Mouse (Mus musculus) CH12.LX (cell line): ENCODE results near the gene Grik1. TPM values are rescaled to one million over a fixed set of nuclear protein-coding genes. Genes with fewer than 3 reads are reported as not detected.

ENCODE experiments used
- DNase-seq: peaks from one replicate; pipeline ENCODE4 v3.0.0-alpha.2; 2013; ENCODE audit errors: extremely low read depth
- H3K27ac ChIP-seq: 2 replicates; pipeline ENCODE4 v1.5.1; 2012; ENCODE audit warnings: low read depth, mild to moderate bottlenecking, control low read depth, moderate library complexity; ENCODE audit not compliant: insufficient read depth
- H3K27me3 ChIP-seq: replicated peaks from 2 replicates; pipeline ENCODE3; 2012; ENCODE audit warnings: inconsistent platforms
- H3K36me3 ChIP-seq, 2 experiments: replicated peaks in 1 of 2; 2 replicates each; pipeline versions ENCODE3 to v1.6.1; 2012; ENCODE audit warnings: inconsistent platforms in 1 of 2, low read length in 1 of 2, mild to moderate bottlenecking in 1 of 2, mixed read lengths in 1 of 2, moderate library complexity in 1 of 2; ENCODE audit not compliant: control insufficient read depth in 1 of 2, insufficient read depth in 1 of 2
- H3K4me1 ChIP-seq, 2 experiments: 2 replicates each; pipeline ENCODE4 v1.6.1; 2012; ENCODE audit warnings: inconsistent platforms in 1 of 2, moderate library complexity in 1 of 2; ENCODE audit not compliant: insufficient read depth in 2 of 2, control insufficient read depth in 1 of 2
- H3K4me2 ChIP-seq: 2 replicates; pipeline ENCODE4 v1.6.1; 2012; ENCODE audit warnings: low read depth, mild to moderate bottlenecking, control low read depth; ENCODE audit not compliant: poor library complexity, insufficient read depth, severe bottlenecking
- H3K4me3 ChIP-seq, 3 experiments: fragments of 150-350 bp in 1 of 3; sonication (generic) in 1 of 3; replicated peaks in 1 of 3; 2 replicates each; pipeline versions ENCODE3 to v1.5.1; 2011 to 2012; ENCODE audit warnings: low read depth in 2 of 3, low read length in 2 of 3, mild to moderate bottlenecking in 2 of 3, moderate library complexity in 2 of 3, control low read depth in 1 of 3, improper control_type of control experiment in 1 of 3, inconsistent platforms in 1 of 3, mixed read lengths in 1 of 3; ENCODE audit not compliant: poor library complexity in 1 of 3
- H3K79me2 ChIP-seq: replicated peaks from 2 replicates; pipeline ENCODE4 v1.6.1; 2012; ENCODE audit warnings: mild to moderate bottlenecking, moderate library complexity; ENCODE audit not compliant: control insufficient read depth, poor library complexity, insufficient read depth, severe bottlenecking; ENCODE audit errors: extremely low read depth
- H3K9ac ChIP-seq: 2 replicates; pipeline ENCODE4 v1.6.1; 2012; ENCODE audit warnings: low read depth, mild to moderate bottlenecking, control low read depth, moderate library complexity; ENCODE audit not compliant: insufficient read depth
- H3K9me3 ChIP-seq: replicated peaks from 2 replicates; pipeline ENCODE3; 2012; ENCODE audit warnings: low read length, inconsistent platforms, mixed read lengths
- BHLHE40 ChIP-seq: IDR thresholded peaks from 2 replicates; pipeline ENCODE4 v1.6.1; 2011; ENCODE audit warnings: mild to moderate bottlenecking, low read depth, low read length, improper control_type of control experiment
- CHD1 ChIP-seq: IDR thresholded peaks from 2 replicates; pipeline ENCODE4 v1.6.1; 2012; ENCODE audit warnings: low read depth, low read length, improper control_type of control experiment, inconsistent platforms
- CHD2 ChIP-seq: IDR thresholded peaks from 2 replicates; pipeline ENCODE4 v1.6.1; 2011; ENCODE audit warnings: low read length, improper control_type of control experiment
- CTCF ChIP-seq, 2 experiments: IDR thresholded peaks in 1 of 2; conservative IDR thresholded peaks in 1 of 2; 2 replicates each; pipeline ENCODE4 v1.5.1; 2011 to 2012; ENCODE audit warnings: low read depth in 2 of 2, low read length in 2 of 2, improper control_type of control experiment in 1 of 2, inconsistent platforms in 1 of 2, mild to moderate bottlenecking in 1 of 2, moderate library complexity in 1 of 2
- GABPA ChIP-seq: IDR thresholded peaks from 2 replicates; pipeline ENCODE4 v1.6.1; 2012; ENCODE audit warnings: low read depth, low read length, improper control_type of control experiment, inconsistent platforms; ENCODE audit not compliant: insufficient replicate concordance
- HCFC1 ChIP-seq: IDR thresholded peaks from 2 replicates; pipeline ENCODE4 v1.6.1; 2012; ENCODE audit warnings: low read depth, mild to moderate bottlenecking, inconsistent platforms, low read length, improper control_type of control experiment
- IRF4 ChIP-seq: IDR thresholded peaks from 2 replicates; pipeline ENCODE4 v1.6.1; 2014; ENCODE audit warnings: low read depth, mild to moderate bottlenecking, inconsistent platforms, low read length, improper control_type of control experiment
- KAT2A ChIP-seq: IDR thresholded peaks from 2 replicates; pipeline ENCODE4 v1.6.1; 2012; ENCODE audit warnings: low read length, improper control_type of control experiment, inconsistent platforms; ENCODE audit not compliant: insufficient replicate concordance
- MAX ChIP-seq: IDR thresholded peaks from 2 replicates; pipeline ENCODE4 v1.6.1; 2011; ENCODE audit warnings: low read length, improper control_type of control experiment
- MAZ ChIP-seq: IDR thresholded peaks from 2 replicates; pipeline ENCODE4 v1.6.1; 2012; ENCODE audit warnings: low read depth, mild to moderate bottlenecking, inconsistent platforms, low read length, improper control_type of control experiment, moderate library complexity
- MEF2A ChIP-seq: IDR thresholded peaks from 2 replicates; pipeline ENCODE4 v1.6.1; 2014; ENCODE audit warnings: low read depth, mild to moderate bottlenecking, inconsistent platforms, low read length, improper control_type of control experiment, borderline replicate concordance
- MYC ChIP-seq: IDR thresholded peaks from 2 replicates; pipeline ENCODE4 v1.6.1; 2011; ENCODE audit warnings: low read depth, mild to moderate bottlenecking, improper control_type of control experiment, low read length
- NELFE ChIP-seq: IDR thresholded peaks from 2 replicates; pipeline ENCODE4 v1.6.1; 2011; ENCODE audit warnings: low read depth, low read length, improper control_type of control experiment
- NRF1 ChIP-seq: IDR thresholded peaks from 2 replicates; pipeline ENCODE4 v1.6.1; 2014; ENCODE audit warnings: low read depth, mild to moderate bottlenecking, inconsistent platforms, low read length, improper control_type of control experiment, moderate library complexity
- RAD21 ChIP-seq: IDR thresholded peaks from 2 replicates; pipeline ENCODE4 v1.6.1; 2011; ENCODE audit warnings: low read depth, mild to moderate bottlenecking, low read length, improper control_type of control experiment, moderate library complexity
- SIN3A ChIP-seq: IDR thresholded peaks from 2 replicates; pipeline ENCODE4 v1.6.1; 2012; ENCODE audit warnings: low read length, improper control_type of control experiment, inconsistent platforms
- TCF12 ChIP-seq: IDR thresholded peaks from 2 replicates; pipeline ENCODE4 v1.6.1; 2014; ENCODE audit warnings: low read depth, mild to moderate bottlenecking, inconsistent platforms, low read length, improper control_type of control experiment
- USF1 ChIP-seq: IDR thresholded peaks from 2 replicates; pipeline ENCODE4 v1.6.1; 2014; ENCODE audit warnings: low read depth, mild to moderate bottlenecking, inconsistent platforms, low read length, improper control_type of control experiment
- dilution Hi-C: fragments of 300-500 bp; cut with MboI; formaldehyde crosslinking; loops from 2 replicates; pipeline ENCODE4 v1.14.3; 2020; ENCODE audit warnings: low sequenced_read_pairs; ENCODE audit not compliant: extremely low pct_unique_long_range_greater_than_20kb, extremely low pct_ligation_motif_present
- in situ Hi-C: fragments of 300-500 bp; cut with MboI; formaldehyde crosslinking; loops from 3 replicates; pipeline ENCODE4 v1.14.3; 2019; ENCODE audit warnings: low sequenced_read_pairs, low pct_ligation_motif_present, low pct_unique_long_range_greater_than_20kb, mixed read lengths
- polyA plus RNA-seq: library from polyadenylated mRNA; unstranded; fragments of >175 nt; gene quantifications from 2 replicates; pipeline ENCODE4 v1.2.1, GENCODE M21; 2012; ENCODE audit warnings: low read depth; ENCODE audit not compliant: insufficient read length
- total RNA-seq, 2 experiments: library from RNA; depleted of rRNA; stranded (reverse); fragments of 300-350 nt in 1 of 2; fragments of >200 nt in 1 of 2; gene quantifications; 2 replicates each; pipeline ENCODE4 v1.2.3; 2012 to 2014

The Grik1 gene
- total and polyA plus RNA-seq, 3 experiments = 0.08 to 0.13 TPM; not detected in 1

DNA sequence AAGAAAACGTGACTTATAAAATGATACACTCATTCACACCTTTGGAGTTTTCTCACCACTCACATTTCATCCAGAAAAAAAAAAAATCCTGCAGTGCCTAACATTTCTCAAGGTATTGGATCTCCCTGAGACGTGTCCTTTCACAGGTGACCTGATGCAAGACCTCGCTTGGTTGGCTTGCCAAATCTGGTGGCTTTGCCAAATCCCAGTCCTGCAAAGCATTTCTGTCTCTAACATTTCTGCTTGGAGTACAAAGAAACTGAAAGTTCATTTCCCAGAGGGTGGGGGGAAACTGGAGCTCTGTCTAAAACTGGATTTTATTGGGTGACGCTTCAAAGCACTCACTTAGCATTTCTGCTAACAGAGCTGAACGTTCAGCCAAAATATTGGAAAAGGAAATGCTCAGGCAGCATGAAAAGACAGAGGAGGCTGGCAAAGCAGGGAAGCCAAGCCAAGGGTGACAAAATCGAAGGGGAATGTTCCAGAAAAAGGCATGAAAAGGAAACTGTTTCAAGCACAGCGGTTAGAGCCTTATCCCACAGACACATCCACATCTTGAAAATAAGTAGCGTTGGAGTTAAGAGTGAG lies 177.4 kb downstream of the Grik1 start:
- Histone ChIP-seq H3K4me2 (no peak overlapping the region), H3K4me3 (no peak overlapping the region), H3K27ac (no peak overlapping the region), H3K79me2 (no peaks in the 10 kb centered on the region), H3K9ac (no peak overlapping the region), H3K27me3 (no peaks in the 10 kb centered on the region), H3K4me1 (no peaks in the 10 kb centered on the region; a peak in 1 of 4 replicates), H3K9me3 (no peaks in the 10 kb centered on the region), H3K36me3 (no peaks in the 10 kb centered on the region)
- in situ Hi-C loops (no loop called here), dilution Hi-C loops (no loop called here)
- TF ChIP-seq BHLHE40 (no peak), CHD1 (no peak), MEF2A (no peak), HCFC1 (no peak), RAD21 (no peak), KAT2A (no peak)
- no peak for DNase-seq

DNA sequence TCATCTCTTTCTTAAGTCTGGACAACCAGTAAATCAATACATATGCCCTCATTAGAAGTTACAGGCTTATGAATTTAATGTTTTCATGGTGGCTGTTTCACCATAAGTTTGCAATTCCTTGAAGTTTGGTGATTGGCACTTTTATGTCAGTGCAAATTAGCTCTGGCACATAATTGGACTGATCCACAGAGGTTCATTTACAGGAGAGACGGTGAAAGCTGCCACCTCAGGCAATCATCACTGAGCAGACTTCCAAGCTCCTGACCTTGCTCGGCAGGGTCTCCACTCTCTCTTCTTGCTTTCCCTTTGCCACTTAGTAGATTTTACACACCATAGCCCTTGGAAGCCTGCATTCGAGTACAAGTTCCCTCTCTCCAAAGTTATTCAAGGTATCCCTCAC lies 178.6 kb downstream of the Grik1 start:
- Histone ChIP-seq H3K9me3 (no peaks in the 10 kb centered on the region), H3K27ac (no peak overlapping the region), H3K27me3 (no peaks in the 10 kb centered on the region), H3K9ac (no peak overlapping the region), H3K79me2 (no peaks in the 10 kb centered on the region), H3K36me3 (no peaks in the 10 kb centered on the region), H3K4me1 (no peaks in the 10 kb centered on the region; a peak in 1 of 4 replicates), H3K4me2 (no peak overlapping the region), H3K4me3 (no peak overlapping the region)
- in situ Hi-C loops (no loop called here), dilution Hi-C loops (no loop called here)
- TF ChIP-seq SIN3A (no peak), IRF4 (no peak), MEF2A (no peak), MYC (no peak), CHD2 (no peak), TCF12 (no peak)
- no peak for DNase-seq

DNA sequence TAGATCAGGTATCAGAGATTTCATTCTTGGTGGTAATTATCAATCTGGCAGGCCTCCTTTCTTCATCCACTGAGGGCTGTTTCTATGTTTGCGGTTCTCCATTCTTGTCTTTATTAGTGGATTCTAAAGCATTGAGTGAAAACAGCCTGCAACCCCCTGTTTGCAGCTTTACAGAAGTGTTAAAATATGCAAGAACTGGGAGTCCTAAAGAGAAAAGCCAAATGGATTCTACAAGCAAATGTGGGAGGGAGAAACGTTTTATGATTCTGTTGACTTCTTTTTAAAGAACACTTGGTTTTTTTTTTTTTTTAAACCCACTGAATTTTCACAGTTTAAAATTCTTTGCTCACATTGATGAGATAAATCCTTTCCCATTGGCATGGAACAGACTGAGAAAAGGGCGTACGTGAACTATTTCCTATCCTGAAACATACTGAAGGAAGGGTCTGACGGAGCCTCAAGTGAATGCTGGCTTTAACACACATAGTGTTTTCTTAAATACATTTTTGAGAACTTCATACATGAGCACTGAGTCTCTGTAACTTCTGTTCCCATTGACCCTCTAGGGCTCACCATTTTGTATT lies 195.8 kb downstream of the Grik1 start:
- H3K27ac ChIP-seq = no peak overlapping the region

More for the DNA sequence above, 195.8 kb downstream of the Grik1 start:
- in situ Hi-C loops (no loop called here), dilution Hi-C loops (no loop called here)
- Histone ChIP-seq H3K27me3 (no peaks in the 10 kb centered on the region), H3K9me3 (no peaks in the 10 kb centered on the region), H3K79me2 (no peaks in the 10 kb centered on the region), H3K4me3 (no peak overlapping the region), H3K9ac (no peak overlapping the region), H3K4me2 (no peak overlapping the region), H3K36me3 (no peaks in the 10 kb centered on the region), H3K4me1 (no peaks in the 10 kb centered on the region)
- DNase-seq = no peak
- TF ChIP-seq MAZ = no peak
- no peak for TF ChIP-seq HCFC1
- no peak for TF ChIP-seq MEF2A
- TF ChIP-seq NRF1 = no peak
- no peak for TF ChIP-seq GABPA
- TF ChIP-seq CHD1 = no peak
- TF ChIP-seq RAD21 = no peak
- TF ChIP-seq CHD2 = no peak
- no peak for TF ChIP-seq TCF12
- TF ChIP-seq MAX = no peak
- TF ChIP-seq CTCF (conservative IDR thresholded peaks at IDR 0.05 in 1 of 2, IDR thresholded peaks at IDR 0.05 in 1 of 2; ENCODE audit: low read depth in 2 of 2, low read length in 2 of 2) = no peak
- no peak for TF ChIP-seq USF1
- no peak for TF ChIP-seq MYC
- no peak for TF ChIP-seq NELFE
